Mouse (Mus musculus): ENCODE results near the gene Pisd. TPM values are rescaled to one million over a fixed set of nuclear protein-coding genes. Genes with fewer than 3 reads are reported as not detected.

Gene Pisd
- polyA plus RNA-seq, 1 experiment from 2014 or later, result 57.2 TPM

- H3K36me3 ChIP-seq (ENCODE audit: control insufficient read depth, insufficient read depth, low read length), result no peaks in the 10 kb centered on the region
- 0 out of 2 replicates have a peak, but pooled peaks cover 2% of the 10 kb centered on the region for H3K4me1 ChIP-seq (ENCODE audit: control insufficient read depth, insufficient read depth, low read length)
- no peak overlapping the region for H3K4me3 ChIP-seq (ENCODE audit: low read depth, low read length)
- no peaks in the 10 kb centered on the region for H3K27me3 ChIP-seq (ENCODE audit: control insufficient read depth, insufficient read depth, low read length)
- H3K27ac ChIP-seq (replicated peaks; ENCODE audit: low read depth, low read length), result no peak overlapping the region
- WGBS, result 89% methylated on average over 7 of the region's 7 CpGs
- no peak overlapping the region for H3K4me2 ChIP-seq (ENCODE audit: low read depth, severe bottlenecking)
- ATAC-seq (ENCODE audit: insufficient number of reproducible peaks, low FRiP score, low TSS enrichment, low read depth) (no peak), DNase-seq (ENCODE audit: low spot score) (no peak)
- peak overlapping the region; percentile 17; the same call in 1 of the 2 replicates for H3K9ac ChIP-seq (ENCODE audit: low read length)
- H3K9me3 ChIP-seq (ENCODE audit: control insufficient read depth, low read length), result no peaks in the 10 kb centered on the region
These were observed 63.2 kb downstream of the Pisd start for GRCm38 (mm10) chr5:32722263-32722662.

- Histone ChIP-seq H3K9ac (ENCODE audit: low read length) (no peak overlapping the region), H3K4me3 (ENCODE audit: low read depth, low read length) (no peak overlapping the region), H3K9me3 (ENCODE audit: control insufficient read depth, low read length) (no peaks in the 10 kb centered on the region), H3K27me3 (ENCODE audit: control insufficient read depth, insufficient read depth, low read length) (no peaks in the 10 kb centered on the region), H3K4me1 (ENCODE audit: control insufficient read depth, insufficient read depth, low read length) (0 out of 2 replicates have a peak, but pooled peaks cover 2% of the 10 kb centered on the region), H3K36me3 (ENCODE audit: control insufficient read depth, insufficient read depth, low read length) (no peaks in the 10 kb centered on the region), H3K4me2 (ENCODE audit: low read depth, severe bottlenecking) (no peak overlapping the region), H3K27ac (replicated peaks; ENCODE audit: low read depth, low read length) (no peak overlapping the region)
- DNase-seq (ENCODE audit: low spot score), result no peak
- 72% methylated on average over 3 of the region's 3 CpGs for WGBS
- ATAC-seq (ENCODE audit: insufficient number of reproducible peaks, low FRiP score, low TSS enrichment, low read depth), result no peak
These were observed 64.1 kb downstream of the Pisd start for GRCm38 (mm10) chr5:32721316-32721715.

- Histone ChIP-seq H3K27ac (replicated peaks; ENCODE audit: low read depth, low read length) (no peak overlapping the region), H3K4me3 (ENCODE audit: low read depth, low read length) (no peak overlapping the region), H3K9ac (ENCODE audit: low read length) (no peak overlapping the region), H3K9me3 (ENCODE audit: control insufficient read depth, low read length) (no peaks in the 10 kb centered on the region), H3K4me1 (ENCODE audit: control insufficient read depth, insufficient read depth, low read length) (0 out of 2 replicates have a peak, but pooled peaks cover 2% of the 10 kb centered on the region), H3K4me2 (ENCODE audit: low read depth, severe bottlenecking) (no peak overlapping the region), H3K27me3 (ENCODE audit: control insufficient read depth, insufficient read depth, low read length) (no peaks in the 10 kb centered on the region), H3K36me3 (ENCODE audit: control insufficient read depth, insufficient read depth, low read length) (no peaks in the 10 kb centered on the region)
- WGBS, result 79% methylated on average over 9 of the region's 9 CpGs
- DNase-seq (ENCODE audit: low spot score) (no peak), ATAC-seq (ENCODE audit: insufficient number of reproducible peaks, low FRiP score, low TSS enrichment, low read depth) (no peak)
These were observed 65.0 kb downstream of the Pisd start for GRCm38 (mm10) chr5:32720416-32720815.

- Histone ChIP-seq H3K9me3 (ENCODE audit: control insufficient read depth, low read length) (no peaks in the 10 kb centered on the region), H3K27ac (replicated peaks; ENCODE audit: low read depth, low read length) (no peak overlapping the region), H3K27me3 (ENCODE audit: control insufficient read depth, insufficient read depth, low read length) (no peaks in the 10 kb centered on the region), H3K4me3 (ENCODE audit: low read depth, low read length) (no peak overlapping the region), H3K36me3 (ENCODE audit: control insufficient read depth, insufficient read depth, low read length) (no peaks in the 10 kb centered on the region), H3K9ac (ENCODE audit: low read length) (no peak overlapping the region), H3K4me2 (ENCODE audit: low read depth, severe bottlenecking) (no peak overlapping the region), H3K4me1 (ENCODE audit: control insufficient read depth, insufficient read depth, low read length) (0 out of 2 replicates have a peak, but pooled peaks cover 2% of the 10 kb centered on the region)
- DNase-seq (ENCODE audit: low spot score) (no peak), ATAC-seq (ENCODE audit: insufficient number of reproducible peaks, low FRiP score, low TSS enrichment, low read depth) (no peak)
- 56% methylated on average over 6 of the region's 6 CpGs for WGBS
These were observed 66.5 kb downstream of the Pisd start for GRCm38 (mm10) chr5:32718916-32719315.

- Histone ChIP-seq H3K27ac (replicated peaks; ENCODE audit: low read depth, low read length) (no peak overlapping the region), H3K4me2 (ENCODE audit: low read depth, severe bottlenecking) (no peak overlapping the region), H3K9ac (ENCODE audit: low read length) (no peak overlapping the region), H3K4me1 (ENCODE audit: control insufficient read depth, insufficient read depth, low read length) (0 out of 2 replicates have a peak, but pooled peaks cover 2% of the 10 kb centered on the region), H3K36me3 (ENCODE audit: control insufficient read depth, insufficient read depth, low read length) (no peaks in the 10 kb centered on the region), H3K4me3 (ENCODE audit: low read depth, low read length) (no peak overlapping the region), H3K9me3 (ENCODE audit: control insufficient read depth, low read length) (no peaks in the 10 kb centered on the region), H3K27me3 (ENCODE audit: control insufficient read depth, insufficient read depth, low read length) (no peaks in the 10 kb centered on the region)
- ATAC-seq (ENCODE audit: insufficient number of reproducible peaks, low FRiP score, low TSS enrichment, low read depth), result no peak
- no peak for DNase-seq (ENCODE audit: low spot score)
- 65% methylated on average over 1 of the region's 1 CpGs for WGBS
These were observed 67.7 kb downstream of the Pisd start for GRCm38 (mm10) chr5:32717726-32718125.

- Histone ChIP-seq H3K9me3 (ENCODE audit: control insufficient read depth, low read length) (no peaks in the 10 kb centered on the region), H3K36me3 (ENCODE audit: control insufficient read depth, insufficient read depth, low read length) (no peaks in the 10 kb centered on the region), H3K9ac (ENCODE audit: low read length) (peak overlapping the region; percentile 62), H3K4me2 (ENCODE audit: low read depth, severe bottlenecking) (peak overlapping the region; percentile 55), H3K4me1 (ENCODE audit: control insufficient read depth, insufficient read depth, low read length) (0 out of 2 replicates have a peak, but pooled peaks cover under 1% of the 10 kb centered on the region), H3K27me3 (ENCODE audit: control insufficient read depth, insufficient read depth, low read length) (no peaks in the 10 kb centered on the region), H3K27ac (replicated peaks; ENCODE audit: low read depth, low read length) (peak overlapping the region; percentile 77; the same call in 1 of the 2 replicates), H3K4me3 (ENCODE audit: low read depth, low read length) (peak overlapping the region; percentile 61)
- ATAC-seq (ENCODE audit: insufficient number of reproducible peaks, low FRiP score, low TSS enrichment, low read depth) (peak; percentile 99), DNase-seq (ENCODE audit: low spot score) (peak; percentile 92)
- WGBS, result under 1% methylated on average over 55 of the region's 55 CpGs
These were observed 71.6 kb downstream of the Pisd start for GRCm38 (mm10) chr5:32713703-32714467.

- Histone ChIP-seq H3K4me1 (ENCODE audit: control insufficient read depth, insufficient read depth, low read length) (no peaks in the 10 kb centered on the region), H3K9ac (ENCODE audit: low read length) (peak overlapping the region; percentile 62), H3K36me3 (ENCODE audit: control insufficient read depth, insufficient read depth, low read length) (no peaks in the 10 kb centered on the region), H3K4me3 (ENCODE audit: low read depth, low read length) (peak overlapping the region; percentile 61), H3K27ac (replicated peaks; ENCODE audit: low read depth, low read length) (peak overlapping the region; percentile 77; the same call in 1 of the 2 replicates), H3K4me2 (ENCODE audit: low read depth, severe bottlenecking) (peak overlapping the region; percentile 55), H3K27me3 (ENCODE audit: control insufficient read depth, insufficient read depth, low read length) (no peaks in the 10 kb centered on the region), H3K9me3 (ENCODE audit: control insufficient read depth, low read length) (no peaks in the 10 kb centered on the region)
- DNase-seq (ENCODE audit: low spot score) (no peak), ATAC-seq (ENCODE audit: insufficient number of reproducible peaks, low FRiP score, low TSS enrichment, low read depth) (peak; percentile 23; the same call in 1 of the 2 replicates)
- WGBS, result 30% methylated on average over 2 of the region's 2 CpGs
These were observed 72.3 kb downstream of the Pisd start for GRCm38 (mm10) chr5:32713042-32713702.

- Histone ChIP-seq H3K27ac (replicated peaks; ENCODE audit: low read depth, low read length) (no peak overlapping the region), H3K4me2 (ENCODE audit: low read depth, severe bottlenecking) (no peak overlapping the region), H3K4me1 (ENCODE audit: control insufficient read depth, insufficient read depth, low read length) (no peaks in the 10 kb centered on the region), H3K4me3 (ENCODE audit: low read depth, low read length) (no peak overlapping the region), H3K27me3 (ENCODE audit: control insufficient read depth, insufficient read depth, low read length) (no peaks in the 10 kb centered on the region), H3K9ac (ENCODE audit: low read length) (no peak overlapping the region), H3K36me3 (ENCODE audit: control insufficient read depth, insufficient read depth, low read length) (no peaks in the 10 kb centered on the region), H3K9me3 (ENCODE audit: control insufficient read depth, low read length) (no peaks in the 10 kb centered on the region)
- ATAC-seq (ENCODE audit: insufficient number of reproducible peaks, low FRiP score, low TSS enrichment, low read depth), result no peak
- DNase-seq (ENCODE audit: low spot score), result no peak
- WGBS, result 70% methylated on average over 4 of the region's 4 CpGs
These were observed 73.0 kb downstream of the Pisd start for GRCm38 (mm10) chr5:32712221-32713041.
